Mouse (Mus musculus): ENCODE data around the gene Cdr2l. TPM values are rescaled to one million over a fixed set of nuclear protein-coding genes. Genes with fewer than 3 reads are reported as not detected.

Gene Cdr2l
- total RNA-seq, 1 experiment from 2014 or later, result not detected

- 0 out of 2 replicates have a peak, but pooled peaks have one; percentile 24 for ATAC-seq (replicated peaks; ENCODE audit: insufficient number of reproducible peaks, low FRiP score, low TSS enrichment, poor library complexity, severe bottlenecking)
Measured at GRCm38 (mm10) chr11:115398085-115398484, 16.4 kb downstream of the Cdr2l start.

- ATAC-seq (replicated peaks; ENCODE audit: insufficient number of reproducible peaks, low FRiP score, low TSS enrichment, poor library complexity, severe bottlenecking), result no peak
Measured at GRCm38 (mm10) chr11:115400126-115400525, 18.4 kb downstream of the Cdr2l start.

- ATAC-seq (replicated peaks; ENCODE audit: insufficient number of reproducible peaks, low FRiP score, low TSS enrichment, poor library complexity, severe bottlenecking), result no peak
Measured at GRCm38 (mm10) chr11:115400630-115401391, 19.1 kb downstream of the Cdr2l start.

GRCm38 (mm10) chr11:115403338-115404124 lies 21.8 kb downstream of the Cdr2l start, which contains the start of gene Mrpl58:
Gene Mrpl58 (plus strand): TSS chr11:115403752.
- peak; percentile 84 for ATAC-seq (replicated peaks; ENCODE audit: insufficient number of reproducible peaks, low FRiP score, low TSS enrichment, poor library complexity, severe bottlenecking)

GRCm38 (mm10) chr11:115405723-115406122 lies 24.0 kb downstream of the Cdr2l start:
- ATAC-seq (replicated peaks; ENCODE audit: insufficient number of reproducible peaks, low FRiP score, low TSS enrichment, poor library complexity, severe bottlenecking), result no peak

- ATAC-seq (replicated peaks; ENCODE audit: insufficient number of reproducible peaks, low FRiP score, low TSS enrichment, poor library complexity, severe bottlenecking), result no peak
Measured at GRCm38 (mm10) chr11:115406858-115407401, 25.2 kb downstream of the Cdr2l start.

- no peak for ATAC-seq (replicated peaks; ENCODE audit: insufficient number of reproducible peaks, low FRiP score, low TSS enrichment, poor library complexity, severe bottlenecking)
Measured at GRCm38 (mm10) chr11:115408266-115408920, 26.7 kb downstream of the Cdr2l start.

- no peak for ATAC-seq (replicated peaks; ENCODE audit: insufficient number of reproducible peaks, low FRiP score, low TSS enrichment, poor library complexity, severe bottlenecking)
Measured at GRCm38 (mm10) chr11:115409556-115409955, 27.8 kb downstream of the Cdr2l start.

GRCm38 (mm10) chr11:115419531-115420237 lies 38.0 kb downstream of the Cdr2l start, which contains the start of the genes Atp5h and Kctd2:
Gene Atp5h (minus strand): TSS chr11:115419962.
Gene Kctd2 (plus strand): TSS chr11:115420128.
- peak; percentile 96 for ATAC-seq (replicated peaks; ENCODE audit: insufficient number of reproducible peaks, low FRiP score, low TSS enrichment, poor library complexity, severe bottlenecking)

GRCm38 (mm10) chr11:115420336-115421190 lies 38.8 kb downstream of the Cdr2l start:
- ATAC-seq (replicated peaks; ENCODE audit: insufficient number of reproducible peaks, low FRiP score, low TSS enrichment, poor library complexity, severe bottlenecking), result no peak

- ATAC-seq (replicated peaks; ENCODE audit: insufficient number of reproducible peaks, low FRiP score, low TSS enrichment, poor library complexity, severe bottlenecking), result no peak
Measured at GRCm38 (mm10) chr11:115421328-115421727, 39.6 kb downstream of the Cdr2l start.

- no peak for ATAC-seq (replicated peaks; ENCODE audit: insufficient number of reproducible peaks, low FRiP score, low TSS enrichment, poor library complexity, severe bottlenecking)
Measured at GRCm38 (mm10) chr11:115421972-115422371, 40.3 kb downstream of the Cdr2l start.

- no peak for ATAC-seq (replicated peaks; ENCODE audit: insufficient number of reproducible peaks, low FRiP score, low TSS enrichment, poor library complexity, severe bottlenecking)
Measured at GRCm38 (mm10) chr11:115423091-115423490, 41.4 kb downstream of the Cdr2l start.

- ATAC-seq (replicated peaks; ENCODE audit: insufficient number of reproducible peaks, low FRiP score, low TSS enrichment, poor library complexity, severe bottlenecking), result no peak
Measured at GRCm38 (mm10) chr11:115424666-115425065, 43.0 kb downstream of the Cdr2l start.

- no peak for ATAC-seq (replicated peaks; ENCODE audit: insufficient number of reproducible peaks, low FRiP score, low TSS enrichment, poor library complexity, severe bottlenecking)
Measured at GRCm38 (mm10) chr11:115425671-115426070, 44.0 kb downstream of the Cdr2l start.

- peak; percentile 78 for ATAC-seq (replicated peaks; ENCODE audit: insufficient number of reproducible peaks, low FRiP score, low TSS enrichment, poor library complexity, severe bottlenecking)
Measured at GRCm38 (mm10) chr11:115427482-115428331, 46.0 kb downstream of the Cdr2l start.

- ATAC-seq (replicated peaks; ENCODE audit: insufficient number of reproducible peaks, low FRiP score, low TSS enrichment, poor library complexity, severe bottlenecking), result no peak
Measured at GRCm38 (mm10) chr11:115429307-115429706, 47.6 kb downstream of the Cdr2l start.

Data from monocyte, adult 5-6 weeks (primary cell).